Mouse (Mus musculus) liver, embryonic 11.5 days (tissue): ENCODE results near the gene Smarcd2. TPM values are rescaled to one million over a fixed set of nuclear protein-coding genes. Genes with fewer than 3 reads are reported as not detected.
"Not testable (repeated sequence)": the region's sequence is repeated elsewhere in the genome, so short reads cannot be mapped to it uniquely, and the experiment has no call there.

Experiments
- ATAC-seq: fragments of 200-750 bp; cut with Nextera tagmentation; replicated peaks from 2 replicates; pipeline ENCODE4 v1.8.0; 2017; ENCODE audit warnings: moderate number of reproducible peaks, mild to moderate bottlenecking, moderate TSS enrichment, moderate library complexity; ENCODE audit not compliant: low FRiP score
- DNase-seq: peaks from one replicate; pipeline ENCODE4 v3.0.0-alpha.2; 2017; ENCODE audit warnings: low spot score
- H3K27ac ChIP-seq: fragments of 300-500 bp; sonication (generic); 2 replicates; pipeline ENCODE4 v1.5.1; 2014; ENCODE audit warnings: mild to moderate bottlenecking, low read depth, low read length, control low read depth
- H3K27me3 ChIP-seq: fragments of 300-500 bp; sonication (generic); replicated peaks from 2 replicates; pipeline ENCODE4 v1.6.1; 2014; ENCODE audit warnings: low read length, mixed read lengths; ENCODE audit not compliant: control insufficient read depth, insufficient read depth
- H3K36me3 ChIP-seq: fragments of 300-500 bp; sonication (generic); 2 replicates; pipeline ENCODE4 v1.6.1; 2014; ENCODE audit warnings: mild to moderate bottlenecking, low read length, moderate library complexity, mixed read lengths; ENCODE audit not compliant: control insufficient read depth, insufficient read depth
- H3K4me1 ChIP-seq: fragments of 300-500 bp; sonication (generic); replicated peaks from 2 replicates; pipeline ENCODE4 v1.6.1; 2014; ENCODE audit warnings: low read length, mixed read lengths; ENCODE audit not compliant: control insufficient read depth, insufficient read depth
- H3K4me2 ChIP-seq: fragments of 300-500 bp; sonication (generic); 2 replicates; pipeline ENCODE4 v1.6.1; 2014; ENCODE audit warnings: mild to moderate bottlenecking, control low read depth, moderate library complexity
- H3K4me3 ChIP-seq: fragments of 300-500 bp; sonication (generic); 2 replicates; pipeline ENCODE4 v1.5.1; 2014; ENCODE audit warnings: low read depth, low read length, control low read depth
- H3K9ac ChIP-seq: fragments of 300-500 bp; sonication (generic); 2 replicates; pipeline ENCODE4 v1.6.1; 2014; ENCODE audit warnings: low read depth, low read length, control low read depth
- H3K9me3 ChIP-seq: fragments of 300-500 bp; sonication (generic); 2 replicates; pipeline ENCODE4 v1.6.1; 2016; ENCODE audit warnings: low read length, inconsistent platforms, mixed read lengths; ENCODE audit not compliant: control insufficient read depth
- WGBS: fragments of 180-500 bp; shearing (Covaris S2); extraction: QIAGEN DNeasy Blood & Tissue Kit; methylation state at CpG from one replicate; pipeline ENCODE4 v1.1.7; 2014; 5-methylcytosine and 5-hydroxymethylcytosine counted together
- polyA plus RNA-seq: library from polyadenylated mRNA; unstranded; fragments of >200 nt; fragmentation: Nextera tagmentation; extraction: Ambion mirVana; gene quantifications from 2 replicates; pipeline ENCODE4 v1.2.1, GENCODE M21; 2014

Gene Smarcd2
- polyA plus RNA-seq, 1 experiment from 2014 or later, result 60.3 TPM

DNA sequence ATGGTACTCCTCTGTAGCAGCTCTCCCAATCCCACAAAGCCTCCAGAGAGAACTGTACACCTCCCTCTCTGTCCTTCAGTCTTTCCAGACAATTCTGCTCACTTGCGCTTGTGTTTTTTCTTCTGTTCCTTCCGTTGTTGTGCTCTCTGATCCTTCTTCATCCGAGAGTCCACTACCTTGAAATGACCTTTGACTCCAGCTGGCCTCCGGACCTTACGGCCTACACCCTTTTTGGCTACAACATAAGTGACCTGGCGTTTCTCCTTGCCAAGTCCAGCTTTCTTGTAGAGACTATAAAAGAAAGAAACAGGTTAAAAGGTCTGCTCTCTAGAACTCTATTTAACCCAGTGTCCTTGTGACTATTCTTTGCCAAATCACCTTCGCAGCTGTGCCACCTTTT lies 23.4 kb downstream of the Smarcd2 start:
- H3K4me2 ChIP-seq, result no peak overlapping the region
- ATAC-seq (no peak), DNase-seq (no peak)
- peaks cover 4% of the 10 kb centered on the region; the same call in 1 of the 2 replicates for H3K9me3 ChIP-seq
- WGBS, result 84% methylated on average over 7 of the region's 7 CpGs
- no peak overlapping the region for H3K27ac ChIP-seq
- H3K36me3 ChIP-seq, result peaks cover 82% of the 10 kb centered on the region
- H3K27me3 ChIP-seq, result no peaks in the 10 kb centered on the region
- H3K4me1 ChIP-seq, result no peaks in the 10 kb centered on the region; the same call in 1 of the 2 replicates
- no peak overlapping the region for H3K9ac ChIP-seq
- H3K4me3 ChIP-seq, result no peak overlapping the region

DNA sequence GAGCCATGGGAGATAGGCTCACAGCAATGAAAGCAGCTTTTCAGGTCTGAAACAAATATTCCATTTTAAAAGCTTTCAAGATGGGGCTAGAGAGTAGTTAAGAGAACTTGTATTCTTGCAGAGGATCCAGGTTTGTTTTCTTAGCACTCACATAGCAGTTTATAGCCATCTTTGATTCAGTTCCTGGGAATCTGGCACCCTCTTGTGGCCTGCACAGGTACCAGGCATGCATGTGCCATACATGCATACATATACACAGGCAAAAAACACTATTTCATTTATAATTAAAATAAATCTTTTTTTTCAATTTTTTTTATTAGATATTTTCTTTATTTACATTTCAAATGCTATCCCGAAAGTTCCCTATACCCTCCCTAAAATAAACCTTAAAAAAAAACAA lies 25.9 kb downstream of the Smarcd2 start:
- H3K9me3 ChIP-seq, result peaks cover 4% of the 10 kb centered on the region; the same call in 1 of the 2 replicates
- no peaks in the 10 kb centered on the region for H3K4me1 ChIP-seq
- peaks cover 83% of the 10 kb centered on the region for H3K36me3 ChIP-seq
- H3K27ac ChIP-seq, result no peak overlapping the region
- no peak for DNase-seq
- ATAC-seq, result no peak
- H3K27me3 ChIP-seq, result no peaks in the 10 kb centered on the region
- H3K4me3 ChIP-seq, result no peak overlapping the region
- no peak overlapping the region for H3K4me2 ChIP-seq
- no peak overlapping the region for H3K9ac ChIP-seq
- WGBS, result 98% methylated on average over 1 of the region's 1 CpGs

- 77% methylated on average over 8 of the region's 8 CpGs for WGBS
Measured at GRCm38 (mm10) chr11:106233978-106234377, 38.8 kb downstream of the Smarcd2 start.

DNA sequence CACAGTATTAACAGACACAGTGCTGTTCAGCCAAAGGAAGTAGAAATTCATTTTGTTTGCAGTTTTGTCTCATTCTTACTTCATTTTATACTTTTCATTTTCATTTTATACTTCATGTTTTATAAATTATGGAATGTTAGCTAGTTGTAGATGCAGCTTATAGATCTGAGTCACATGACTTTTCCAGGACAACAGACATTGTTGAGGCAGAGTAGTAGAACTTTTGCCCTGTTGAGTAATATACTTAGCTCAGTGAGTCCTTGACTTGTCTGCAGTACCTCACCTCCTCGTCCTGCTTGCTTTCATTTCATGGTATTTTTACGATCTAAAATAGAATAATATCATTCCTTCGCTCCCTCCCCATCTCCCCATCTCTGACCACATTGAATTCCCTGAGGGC lies 52.2 kb downstream of the Smarcd2 start:
- H3K27ac ChIP-seq, result no peak overlapping the region
- peaks cover 7% of the 10 kb centered on the region for H3K4me1 ChIP-seq
- H3K4me3 ChIP-seq, result no peak overlapping the region
- peaks cover 4% of the 10 kb centered on the region; the same call in 1 of the 2 replicates for H3K36me3 ChIP-seq
- no peaks in the 10 kb centered on the region for H3K9me3 ChIP-seq
- no peaks in the 10 kb centered on the region for H3K27me3 ChIP-seq
- 94% methylated on average over 3 of the region's 3 CpGs for WGBS
- H3K9ac ChIP-seq, result no peak overlapping the region
- DNase-seq (no peak), ATAC-seq (no peak)
- no peak overlapping the region for H3K4me2 ChIP-seq

More at GRCm38 (mm10) chr11:106233978-106234377, 38.8 kb downstream of the Smarcd2 start:
- DNase-seq, H3K27ac ChIP-seq, H3K9ac ChIP-seq, H3K4me1 ChIP-seq, ATAC-seq, H3K27me3 ChIP-seq, H3K4me3 ChIP-seq, H3K9me3 ChIP-seq, H3K4me2 ChIP-seq: not testable (repeated sequence)
- H3K36me3 ChIP-seq, result peaks cover 42% of the 10 kb centered on the region

- H3K4me1 ChIP-seq, result peaks cover 16% of the 10 kb centered on the region
- DNase-seq, result peak; percentile 87
- H3K4me2 ChIP-seq, result peak within 1 kb of the TSS; percentile 92
- WGBS, result under 1% methylated on average over 70 of the region's 70 CpGs
- H3K36me3 ChIP-seq, result peaks cover 9% of the 10 kb centered on the region; the same call in 1 of the 2 replicates
- peak within 1 kb of the TSS; percentile 97 for H3K27ac ChIP-seq
- H3K9ac ChIP-seq, result peak within 1 kb of the TSS; percentile 78
- ATAC-seq, result peak; percentile 89
- H3K27me3 ChIP-seq, result no peaks in the 10 kb centered on the region
- H3K4me3 ChIP-seq, result peak within 1 kb of the TSS; percentile 76
- H3K9me3 ChIP-seq, result no peaks in the 10 kb centered on the region
Measured at GRCm38 (mm10) chr11:106216730-106217490, 55.9 kb downstream of the Smarcd2 start, which contains the start of gene Ddx42. Gene Ddx42, plus strand, starts transcription at chr11:106216926.

- H3K27ac ChIP-seq, result peak within 1 kb of the TSS; percentile 97
- peaks cover 16% of the 10 kb centered on the region for H3K4me1 ChIP-seq
- H3K9me3 ChIP-seq, result no peaks in the 10 kb centered on the region
- no peaks in the 10 kb centered on the region for H3K27me3 ChIP-seq
- peaks cover 10% of the 10 kb centered on the region for H3K36me3 ChIP-seq
- DNase-seq (no peak), ATAC-seq (peak; percentile 94)
- peak within 1 kb of the TSS; percentile 78 for H3K9ac ChIP-seq
- WGBS, result under 1% methylated on average over 46 of the region's 46 CpGs
- H3K4me3 ChIP-seq, result peak within 1 kb of the TSS; percentile 76
- H3K4me2 ChIP-seq, result peak within 1 kb of the TSS; percentile 92
Measured at GRCm38 (mm10) chr11:106215927-106216729, 56.6 kb downstream of the Smarcd2 start, which contains the start of gene Ccdc47. Gene Ccdc47, minus strand, starts transcription at chr11:106216344.

DNA sequence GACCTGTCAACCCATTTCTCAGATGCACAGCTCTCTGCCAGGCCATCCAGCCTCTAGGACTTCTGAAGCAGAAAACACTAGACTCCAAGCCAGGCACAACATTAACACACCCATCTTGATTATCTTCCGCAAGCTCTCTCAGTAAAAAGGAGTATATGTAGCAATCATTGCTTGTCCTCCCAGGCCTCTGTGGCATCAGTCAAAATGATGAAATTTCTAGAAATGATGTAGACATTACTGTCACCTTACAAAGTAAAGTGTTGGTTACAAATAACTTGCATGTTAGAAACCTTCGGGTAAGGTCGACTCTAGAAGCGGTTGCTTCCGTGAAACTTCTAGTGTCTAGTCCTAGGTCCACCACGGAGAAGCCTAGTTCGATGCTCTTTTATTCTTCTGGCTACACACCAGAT lies 57.3 kb downstream of the Smarcd2 start:
- 19% methylated on average over 7 of the region's 7 CpGs for WGBS
- no peak for ATAC-seq

GRCm38 (mm10) chr11:106214856-106215255 lies 57.9 kb downstream of the Smarcd2 start:
- Histone ChIP-seq H3K4me2 (peak overlapping the region; percentile 92), H3K9me3 (no peaks in the 10 kb centered on the region), H3K36me3 (peaks cover 16% of the 10 kb centered on the region), H3K27me3 (no peaks in the 10 kb centered on the region), H3K27ac (no peak overlapping the region), H3K4me3 (peak overlapping the region; percentile 76), H3K4me1 (peaks cover 16% of the 10 kb centered on the region), H3K9ac (peak overlapping the region; percentile 78)
- no peak for ATAC-seq
- WGBS, result 89% methylated on average over 5 of the region's 5 CpGs
- no peak for DNase-seq

More for the DNA sequence above, 57.3 kb downstream of the Smarcd2 start:
- H3K4me2 ChIP-seq, result peak overlapping the region; percentile 92
- peak overlapping the region; percentile 97; the same call in 1 of the 2 replicates for H3K27ac ChIP-seq
- no peak for DNase-seq
- peaks cover 16% of the 10 kb centered on the region for H3K4me1 ChIP-seq
- no peaks in the 10 kb centered on the region for H3K9me3 ChIP-seq
- peak overlapping the region; percentile 78 for H3K9ac ChIP-seq
- peaks cover 12% of the 10 kb centered on the region for H3K36me3 ChIP-seq
- no peaks in the 10 kb centered on the region for H3K27me3 ChIP-seq
- peak overlapping the region; percentile 76 for H3K4me3 ChIP-seq
